Mouse (Mus musculus) olfactory bulb, adult 2 months (tissue): ENCODE results near the gene Jun. TPM values are rescaled to one million over a fixed set of nuclear protein-coding genes. Genes with fewer than 3 reads are reported as not detected.

ENCODE experiments used
- H3K27ac ChIP-seq: fragments of 200-500 bp; 2 replicates; pipeline ENCODE4 v1.5.1; 2012; ENCODE audit warnings: low read depth, low read length; ENCODE audit not compliant: insufficient read depth
- H3K4me1 ChIP-seq: fragments of 200-500 bp; 2 replicates; pipeline ENCODE4 v1.6.1; 2012; ENCODE audit warnings: low read length; ENCODE audit not compliant: control insufficient read depth, insufficient read depth
- H3K4me3 ChIP-seq: fragments of 200-500 bp; 2 replicates; pipeline ENCODE4 v1.5.1; 2012; ENCODE audit warnings: mild to moderate bottlenecking, low read depth, low read length, moderate library complexity; ENCODE audit not compliant: insufficient read depth
- CTCF ChIP-seq: fragments of 200-500 bp; IDR thresholded peaks from 2 replicates; pipeline ENCODE4 v1.5.1; 2012; ENCODE audit warnings: low read depth, mild to moderate bottlenecking, low read length, moderate library complexity; ENCODE audit not compliant: insufficient read depth
- POLR2A ChIP-seq: fragments of 200-500 bp; IDR thresholded peaks from 2 replicates; pipeline ENCODE4 v1.6.1; 2012; ENCODE audit warnings: mild to moderate bottlenecking, low read depth, low read length, moderate library complexity; ENCODE audit not compliant: insufficient read depth
- WGBS: fragments of 180-500 bp; shearing (Covaris S2); methylation state at CpG from one replicate; pipeline ENCODE4 v1.1.7; 2018; 5-methylcytosine and 5-hydroxymethylcytosine counted together
- polyA plus RNA-seq: library from polyadenylated mRNA; stranded (reverse); fragments of >200 nt; gene quantifications from 2 replicates; pipeline ENCODE4 v1.2.4, GENCODE M21; 2012; ENCODE audit warnings: low replicate concordance; ENCODE audit not compliant: missing spikeins, insufficient read depth, insufficient read length

The Jun gene
- polyA plus RNA-seq, 1 experiment, result not detected

GRCm38 (mm10) chr4:95081632-95082031 lies 29.6 kb upstream of the Jun start:
- 62% methylated on average over 8 of the region's 8 CpGs for WGBS
- no peak overlapping the region for H3K27ac ChIP-seq
- no peak overlapping the region for H3K4me3 ChIP-seq
- no peak for TF ChIP-seq POLR2A
- no peak for TF ChIP-seq CTCF
- peaks cover 10% of the 10 kb centered on the region; the same call in 1 of the 2 replicates for H3K4me1 ChIP-seq

- WGBS, result 57% methylated on average over 8 of the region's 8 CpGs
- no peak for TF ChIP-seq POLR2A
- no peak for TF ChIP-seq CTCF
- Histone ChIP-seq H3K4me1 (peaks cover 6% of the 10 kb centered on the region; the same call in 1 of the 2 replicates), H3K27ac (no peak overlapping the region), H3K4me3 (no peak overlapping the region)
Measured at GRCm38 (mm10) chr4:95078625-95079024, 26.6 kb upstream of the Jun start.

GRCm38 (mm10) chr4:95076279-95076678 lies 24.3 kb upstream of the Jun start:
- H3K4me1 ChIP-seq, result 0 out of 2 replicates have a peak, but pooled peaks cover under 1% of the 10 kb centered on the region
- WGBS, result 88% methylated on average over 14 of the region's 14 CpGs
- H3K27ac ChIP-seq, result no peak overlapping the region
- no peak overlapping the region for H3K4me3 ChIP-seq
- no peak for TF ChIP-seq POLR2A
- no peak for TF ChIP-seq CTCF

- Histone ChIP-seq H3K4me3 (no peak overlapping the region), H3K27ac (no peak overlapping the region), H3K4me1 (no peaks in the 10 kb centered on the region)
- WGBS, result 93% methylated on average over 17 of the region's 17 CpGs
- TF ChIP-seq POLR2A, result no peak
- no peak for TF ChIP-seq CTCF
Measured at GRCm38 (mm10) chr4:95075591-95076002, 23.6 kb upstream of the Jun start.

GRCm38 (mm10) chr4:95074319-95074718 lies 22.3 kb upstream of the Jun start:
- Histone ChIP-seq H3K4me3 (no peak overlapping the region), H3K27ac (no peak overlapping the region), H3K4me1 (0 out of 2 replicates have a peak, but pooled peaks cover 2% of the 10 kb centered on the region)
- TF ChIP-seq POLR2A, result no peak
- no peak for TF ChIP-seq CTCF
- WGBS, result 95% methylated on average over 6 of the region's 6 CpGs

GRCm38 (mm10) chr4:95073214-95073750 lies 21.3 kb upstream of the Jun start:
- TF ChIP-seq CTCF (no peak), POLR2A (no peak)
- WGBS, result 82% methylated on average over 10 of the region's 10 CpGs
- H3K4me1 ChIP-seq, result 0 out of 2 replicates have a peak, but pooled peaks cover 2% of the 10 kb centered on the region
- no peak overlapping the region for H3K4me3 ChIP-seq
- H3K27ac ChIP-seq, result no peak overlapping the region

GRCm38 (mm10) chr4:95070407-95070806 lies 18.4 kb upstream of the Jun start:
- TF ChIP-seq CTCF (no peak), POLR2A (no peak)
- Histone ChIP-seq H3K27ac (no peak overlapping the region), H3K4me3 (no peak overlapping the region), H3K4me1 (0 out of 2 replicates have a peak, but pooled peaks cover 2% of the 10 kb centered on the region)
- 88% methylated on average over 5 of the region's 5 CpGs for WGBS

- WGBS, result 91% methylated on average over 8 of the region's 8 CpGs
- Histone ChIP-seq H3K27ac (no peak overlapping the region), H3K4me1 (0 out of 2 replicates have a peak, but pooled peaks cover 2% of the 10 kb centered on the region), H3K4me3 (no peak overlapping the region)
- no peak for TF ChIP-seq CTCF
- no peak for TF ChIP-seq POLR2A
Measured at GRCm38 (mm10) chr4:95068045-95068948, 16.3 kb upstream of the Jun start.

GRCm38 (mm10) chr4:95063609-95064210 lies 11.7 kb upstream of the Jun start:
- TF ChIP-seq CTCF, result no peak
- TF ChIP-seq POLR2A, result no peak
- 85% methylated on average over 2 of the region's 2 CpGs for WGBS
- Histone ChIP-seq H3K27ac (no peak overlapping the region), H3K4me1 (no peaks in the 10 kb centered on the region), H3K4me3 (no peak overlapping the region)
